Mouse (Mus musculus): ENCODE measurements around the gene Safb2. TPM values are rescaled to one million over a fixed set of nuclear protein-coding genes. Genes with fewer than 3 reads are reported as not detected.
"Not testable (repeated sequence)": the region's sequence is repeated elsewhere in the genome, so short reads cannot be mapped to it uniquely, and the experiment has no call there.

Safb2 gene
- polyA plus RNA-seq, 1 experiment from 2014 or later, result 59.9 TPM

- not testable (repeated sequence) for H3K9ac ChIP-seq (ENCODE audit: low read length); H3K27ac ChIP-seq (ENCODE audit: low read depth); ATAC-seq (replicated peaks; ENCODE audit: low FRiP score, low TSS enrichment, low read depth); H3K4me3 ChIP-seq (ENCODE audit: low read depth, low read length); H3K27me3 ChIP-seq (replicated peaks; ENCODE audit: control insufficient read depth, insufficient read depth, low read length); DNase-seq (ENCODE audit: low spot score); H3K4me2 ChIP-seq (ENCODE audit: low read length); H3K9me3 ChIP-seq (ENCODE audit: control insufficient read depth, low read length)
- WGBS, result 67% methylated on average over 10 of the region's 10 CpGs
- peaks cover 20% of the 10 kb centered on the region for H3K4me1 ChIP-seq (replicated peaks; ENCODE audit: control insufficient read depth, insufficient read depth, low read length)
- H3K36me3 ChIP-seq (ENCODE audit: control insufficient read depth, insufficient read depth, low read length), result peaks cover 36% of the 10 kb centered on the region
Measured at GRCm38 (mm10) chr17:56612565-56612939, 28.2 kb upstream of the Safb2 start.

- Histone ChIP-seq H3K9ac (ENCODE audit: low read length) (no peak overlapping the region), H3K4me3 (ENCODE audit: low read depth, low read length) (peak overlapping the region; percentile 2; the same call in 1 of the 2 replicates), H3K4me1 (replicated peaks; ENCODE audit: control insufficient read depth, insufficient read depth, low read length) (peaks cover 20% of the 10 kb centered on the region), H3K4me2 (ENCODE audit: low read length) (0 out of 2 replicates have a peak overlapping the region, but pooled peaks have one; percentile 18), H3K27me3 (replicated peaks; ENCODE audit: control insufficient read depth, insufficient read depth, low read length) (no peaks in the 10 kb centered on the region), H3K9me3 (ENCODE audit: control insufficient read depth, low read length) (no peaks in the 10 kb centered on the region), H3K36me3 (ENCODE audit: control insufficient read depth, insufficient read depth, low read length) (peaks cover 36% of the 10 kb centered on the region), H3K27ac (ENCODE audit: low read depth) (no peak overlapping the region)
- DNase-seq (ENCODE audit: low spot score) (peak; percentile 74), ATAC-seq (replicated peaks; ENCODE audit: low FRiP score, low TSS enrichment, low read depth) (no peak)
- WGBS, result 13% methylated on average over 13 of the region's 14 CpGs
Measured at GRCm38 (mm10) chr17:56611861-56612564, 27.6 kb upstream of the Safb2 start.

- no peak overlapping the region for H3K9ac ChIP-seq (ENCODE audit: low read length)
- WGBS, result 74% methylated on average over 2 of the region's 2 CpGs
- no peak overlapping the region for H3K4me2 ChIP-seq (ENCODE audit: low read length)
- H3K9me3 ChIP-seq (ENCODE audit: control insufficient read depth, low read length), result no peaks in the 10 kb centered on the region
- H3K27me3 ChIP-seq (replicated peaks; ENCODE audit: control insufficient read depth, insufficient read depth, low read length), result no peaks in the 10 kb centered on the region
- H3K36me3 ChIP-seq (ENCODE audit: control insufficient read depth, insufficient read depth, low read length), result peaks cover 36% of the 10 kb centered on the region
- peaks cover 20% of the 10 kb centered on the region for H3K4me1 ChIP-seq (replicated peaks; ENCODE audit: control insufficient read depth, insufficient read depth, low read length)
- H3K4me3 ChIP-seq (ENCODE audit: low read depth, low read length), result no peak overlapping the region
- DNase-seq (ENCODE audit: low spot score) (no peak), ATAC-seq (replicated peaks; ENCODE audit: low FRiP score, low TSS enrichment, low read depth) (no peak)
- no peak overlapping the region for H3K27ac ChIP-seq (ENCODE audit: low read depth)
Measured at GRCm38 (mm10) chr17:56611323-56611722, 26.9 kb upstream of the Safb2 start.

GRCm38 (mm10) chr17:56609452-56610171 lies 25.2 kb upstream of the Safb2 start, which contains the start of gene 2410015M20Rik:
TSS of gene 2410015M20Rik (minus strand) at chr17:56609771.
- peak within 1 kb of the TSS; percentile 75 for H3K27ac ChIP-seq (ENCODE audit: low read depth)
- peak; percentile 94 for DNase-seq (ENCODE audit: low spot score)

GRCm38 (mm10) chr17:56608699-56609098 lies 24.3 kb upstream of the Safb2 start:
- Histone ChIP-seq H3K4me1 (replicated peaks; ENCODE audit: control insufficient read depth, insufficient read depth, low read length) (peaks cover 14% of the 10 kb centered on the region), H3K9me3 (ENCODE audit: control insufficient read depth, low read length) (no peaks in the 10 kb centered on the region), H3K27ac (ENCODE audit: low read depth) (no peak overlapping the region), H3K4me3 (ENCODE audit: low read depth, low read length) (peak overlapping the region; percentile 73), H3K27me3 (replicated peaks; ENCODE audit: control insufficient read depth, insufficient read depth, low read length) (no peaks in the 10 kb centered on the region), H3K4me2 (ENCODE audit: low read length) (peak overlapping the region; percentile 80), H3K9ac (ENCODE audit: low read length) (peak overlapping the region; percentile 71), H3K36me3 (ENCODE audit: control insufficient read depth, insufficient read depth, low read length) (peaks cover 41% of the 10 kb centered on the region)
- DNase-seq (ENCODE audit: low spot score) (no peak), ATAC-seq (replicated peaks; ENCODE audit: low FRiP score, low TSS enrichment, low read depth) (no peak)
- WGBS, result 50% methylated on average over 5 of the region's 5 CpGs

More at GRCm38 (mm10) chr17:56609452-56610171, 25.2 kb upstream of the Safb2 start, which contains the start of gene 2410015M20Rik:
- Histone ChIP-seq H3K9me3 (ENCODE audit: control insufficient read depth, low read length) (no peaks in the 10 kb centered on the region), H3K27me3 (replicated peaks; ENCODE audit: control insufficient read depth, insufficient read depth, low read length) (no peaks in the 10 kb centered on the region), H3K4me1 (replicated peaks; ENCODE audit: control insufficient read depth, insufficient read depth, low read length) (peaks cover 18% of the 10 kb centered on the region), H3K9ac (ENCODE audit: low read length) (peak within 1 kb of the TSS; percentile 71), H3K4me3 (ENCODE audit: low read depth, low read length) (peak within 1 kb of the TSS; percentile 73), H3K4me2 (ENCODE audit: low read length) (peak within 1 kb of the TSS; percentile 80), H3K36me3 (ENCODE audit: control insufficient read depth, insufficient read depth, low read length) (peaks cover 36% of the 10 kb centered on the region)
- WGBS, result under 1% methylated on average over 44 of the region's 44 CpGs
- ATAC-seq (replicated peaks; ENCODE audit: low FRiP score, low TSS enrichment, low read depth), result peak; percentile 84

GRCm38 (mm10) chr17:56607521-56608062 lies 23.2 kb upstream of the Safb2 start:
- Histone ChIP-seq H3K27me3 (replicated peaks; ENCODE audit: control insufficient read depth, insufficient read depth, low read length) (no peaks in the 10 kb centered on the region), H3K9me3 (ENCODE audit: control insufficient read depth, low read length) (no peaks in the 10 kb centered on the region), H3K27ac (ENCODE audit: low read depth) (no peak overlapping the region), H3K9ac (ENCODE audit: low read length) (no peak overlapping the region), H3K36me3 (ENCODE audit: control insufficient read depth, insufficient read depth, low read length) (peaks cover 52% of the 10 kb centered on the region), H3K4me3 (ENCODE audit: low read depth, low read length) (no peak overlapping the region), H3K4me1 (replicated peaks; ENCODE audit: control insufficient read depth, insufficient read depth, low read length) (peaks cover 14% of the 10 kb centered on the region), H3K4me2 (ENCODE audit: low read length) (no peak overlapping the region)
- DNase-seq (ENCODE audit: low spot score) (no peak), ATAC-seq (replicated peaks; ENCODE audit: low FRiP score, low TSS enrichment, low read depth) (no peak)
- 76% methylated on average over 3 of the region's 3 CpGs for WGBS

GRCm38 (mm10) chr17:56605431-56605830 lies 21.0 kb upstream of the Safb2 start:
- Histone ChIP-seq H3K27ac (ENCODE audit: low read depth) (no peak overlapping the region), H3K4me3 (ENCODE audit: low read depth, low read length) (no peak overlapping the region), H3K27me3 (replicated peaks; ENCODE audit: control insufficient read depth, insufficient read depth, low read length) (no peaks in the 10 kb centered on the region), H3K4me2 (ENCODE audit: low read length) (no peak overlapping the region), H3K36me3 (ENCODE audit: control insufficient read depth, insufficient read depth, low read length) (peaks cover 73% of the 10 kb centered on the region), H3K9me3 (ENCODE audit: control insufficient read depth, low read length) (no peaks in the 10 kb centered on the region), H3K9ac (ENCODE audit: low read length) (no peak overlapping the region), H3K4me1 (replicated peaks; ENCODE audit: control insufficient read depth, insufficient read depth, low read length) (peaks cover 12% of the 10 kb centered on the region)
- WGBS, result 86% methylated on average over 9 of the region's 9 CpGs
- DNase-seq (ENCODE audit: low spot score) (no peak), ATAC-seq (replicated peaks; ENCODE audit: low FRiP score, low TSS enrichment, low read depth) (no peak)

GRCm38 (mm10) chr17:56604422-56604821 lies 20.0 kb upstream of the Safb2 start:
- 92% methylated on average over 3 of the region's 3 CpGs for WGBS
- no peaks in the 10 kb centered on the region for H3K27me3 ChIP-seq (replicated peaks; ENCODE audit: control insufficient read depth, insufficient read depth, low read length)

More at GRCm38 (mm10) chr17:56604422-56604821, 20.0 kb upstream of the Safb2 start:
- H3K4me1 ChIP-seq (replicated peaks; ENCODE audit: control insufficient read depth, insufficient read depth, low read length), result peaks cover 7% of the 10 kb centered on the region
- H3K27ac ChIP-seq (ENCODE audit: low read depth), result no peak overlapping the region
- H3K9me3 ChIP-seq (ENCODE audit: control insufficient read depth, low read length), result no peaks in the 10 kb centered on the region
- H3K4me2 ChIP-seq (ENCODE audit: low read length), result no peak overlapping the region
- DNase-seq (ENCODE audit: low spot score), result no peak
- no peak overlapping the region for H3K4me3 ChIP-seq (ENCODE audit: low read depth, low read length)
- no peak for ATAC-seq (replicated peaks; ENCODE audit: low FRiP score, low TSS enrichment, low read depth)
- peaks cover 83% of the 10 kb centered on the region for H3K36me3 ChIP-seq (ENCODE audit: control insufficient read depth, insufficient read depth, low read length)
- no peak overlapping the region for H3K9ac ChIP-seq (ENCODE audit: low read length)
